Comparison of ENCODE assay signal across 8 mouse cellular contexts in the genomic region with DNA sequence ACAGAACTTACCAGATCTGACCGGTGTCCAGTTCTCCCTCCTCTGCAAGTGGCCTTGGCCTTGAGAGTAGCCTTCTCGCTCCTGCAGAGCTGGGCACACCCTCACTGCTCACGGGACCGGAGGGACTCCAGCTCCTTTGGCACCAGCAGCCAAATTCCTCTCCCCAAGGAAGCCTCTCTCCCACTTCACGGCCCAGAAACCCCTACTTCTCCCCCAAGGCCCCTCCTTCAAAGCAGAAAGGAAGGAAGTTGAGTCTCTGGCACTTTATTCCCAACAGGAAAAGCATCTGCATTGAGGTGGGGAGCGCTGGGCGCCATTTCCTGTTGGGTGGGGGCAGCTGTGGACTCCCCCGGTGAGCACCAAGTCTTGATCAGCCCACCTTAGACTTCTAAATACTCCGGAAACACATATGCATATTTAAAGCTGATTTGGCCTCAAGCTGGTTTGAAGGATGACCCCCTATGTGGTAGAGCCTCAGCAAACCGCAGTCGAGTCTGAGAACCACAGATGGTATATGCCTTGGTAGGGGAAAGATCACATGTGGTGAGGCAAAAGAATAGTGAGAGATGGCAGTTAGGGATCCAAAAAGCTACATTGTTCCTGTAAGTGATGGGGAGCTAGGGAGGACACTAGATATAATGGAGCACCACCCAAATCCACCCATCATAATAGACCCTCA. TPM values are rescaled to one million over a fixed set of nuclear protein-coding genes. Genes with fewer than 3 reads are reported as not detected.
DNase-seq lines count a peak whose midpoint lies in the region; ATAC-seq and TF ChIP-seq lines count a peak whose summit lies in the region.

A gene (minus strand): TSS at position 207 of the 679 bp plus-strand sequence.

- H3K4me2 ChIP-seq in heart, postnatal 0 days (ENCODE audit: low read depth, low read length): peak within 1 kb of the TSS; percentile 79
- H3K4me2 ChIP-seq in liver, embryonic 11.5 days: peak within 1 kb of the TSS; percentile 76
- peak within 1 kb of the TSS; percentile 90 for H3K4me2 ChIP-seq in neural tube, embryonic 15.5 days

- peak within 1 kb of the TSS; percentile 79; the same call in 1 of the 2 replicates for H3K9ac ChIP-seq in heart, postnatal 0 days (replicated peaks; ENCODE audit: low read depth, low read length)
- peak within 1 kb of the TSS; percentile 97 for H3K9ac ChIP-seq in liver, embryonic 11.5 days (ENCODE audit: low read depth, low read length)
- peak within 1 kb of the TSS; percentile 33 for H3K9ac ChIP-seq in neural tube, embryonic 15.5 days (replicated peaks)

- peaks cover 23% of the 10 kb centered on the region for H3K4me1 ChIP-seq in heart, postnatal 0 days (ENCODE audit: control insufficient read depth, insufficient read depth)
- peaks cover 28% of the 10 kb centered on the region for H3K4me1 ChIP-seq in liver, embryonic 11.5 days (replicated peaks; ENCODE audit: control insufficient read depth, insufficient read depth, low read length)
- H3K4me1 ChIP-seq in neural tube, embryonic 15.5 days: peaks cover 26% of the 10 kb centered on the region

- H3K4me3 ChIP-seq in heart, postnatal 0 days (ENCODE audit: low read depth, low read length): peak within 1 kb of the TSS; percentile 78
- peak within 1 kb of the TSS; percentile 99 for H3K4me3 ChIP-seq in liver, embryonic 11.5 days (ENCODE audit: low read depth, low read length)
- peak within 1 kb of the TSS; percentile 75 for H3K4me3 ChIP-seq in neural tube, embryonic 15.5 days (replicated peaks)

- TF ChIP-seq EP300 in heart, postnatal 0 days (IDR thresholded peaks at IDR 0.05; ENCODE audit: low read depth): no peak

- 31% methylated on average over 11 of the region's 11 CpGs for WGBS in heart, postnatal 0 days
- WGBS in liver, embryonic 11.5 days: 37% methylated on average over 11 of the region's 11 CpGs
- WGBS in neural tube, embryonic 15.5 days: 68% methylated on average over 11 of the region's 11 CpGs

- DNase-seq in heart, adult 11 months: peak; percentile 95
- no peak for DNase-seq in heart, postnatal 36 days
- peak; percentile 80 for DNase-seq in adrenal gland, postnatal 14 days
- peak; percentile 31 for DNase-seq in heart, postnatal 0 days (ENCODE audit: low spot score)
- no peak for DNase-seq in liver, embryonic 11.5 days (ENCODE audit: low spot score)
- DNase-seq in spleen, adult 12 weeks (ENCODE audit: low spot score): no peak
- no peak for DNase-seq in right cerebral cortex, adult 2 months (ENCODE audit: low spot score in 2 of 2)

- no peaks in the 10 kb centered on the region for H3K27me3 ChIP-seq in heart, postnatal 0 days (ENCODE audit: control insufficient read depth, insufficient read depth, low read length)
- no peaks in the 10 kb centered on the region for H3K27me3 ChIP-seq in liver, embryonic 11.5 days (replicated peaks; ENCODE audit: control insufficient read depth, insufficient read depth, low read length)
- no peaks in the 10 kb centered on the region; the same call in 1 of the 2 replicates for H3K27me3 ChIP-seq in neural tube, embryonic 15.5 days (replicated peaks)

- intact Hi-C loops in heart, postnatal 36 days (cut with DNase I): no loop called here

- no peak for TF ChIP-seq CTCF in heart, postnatal 0 days (IDR thresholded peaks at IDR 0.05; ENCODE audit: low read depth)

- H3K27ac ChIP-seq in heart, postnatal 0 days (ENCODE audit: low read depth): peak within 1 kb of the TSS; percentile 76
- 0 out of 2 replicates have a peak within 1 kb of the TSS, but pooled peaks have one; percentile 52 for H3K27ac ChIP-seq in liver, embryonic 11.5 days (ENCODE audit: low read depth, low read length)
- H3K27ac ChIP-seq in neural tube, embryonic 15.5 days (replicated peaks): peak within 1 kb of the TSS; percentile 71; the same call in 1 of the 2 replicates

- H3K9me3 ChIP-seq in heart, postnatal 0 days (replicated peaks; ENCODE audit: control insufficient read depth, low read length): no peaks in the 10 kb centered on the region
- no peaks in the 10 kb centered on the region for H3K9me3 ChIP-seq in liver, embryonic 11.5 days (ENCODE audit: control insufficient read depth, low read length)
- H3K9me3 ChIP-seq in neural tube, embryonic 15.5 days (replicated peaks): no peaks in the 10 kb centered on the region

- 0 out of 2 replicates have a peak, but pooled peaks have one; percentile 5 for ATAC-seq in heart, postnatal 0 days (ENCODE audit: insufficient read depth, low read depth)
- ATAC-seq in liver, embryonic 11.5 days (replicated peaks; ENCODE audit: low FRiP score): no peak
- ATAC-seq in neural tube, embryonic 15.5 days (ENCODE audit: low FRiP score): no peak

- peaks cover 20% of the 10 kb centered on the region for H3K36me3 ChIP-seq in heart, postnatal 0 days (replicated peaks; ENCODE audit: control insufficient read depth, insufficient read depth, low read length)
- H3K36me3 ChIP-seq in liver, embryonic 11.5 days (ENCODE audit: control insufficient read depth, insufficient read depth, low read length): peaks cover 18% of the 10 kb centered on the region
- H3K36me3 ChIP-seq in neural tube, embryonic 15.5 days: peaks cover 22% of the 10 kb centered on the region

RNA-seq across cellular contexts. Expression of the gene that starts here (rescaled TPM):
- 1 to 10 TPM; 6.4 to 7.7 TPM for total RNA-seq in heart, postnatal 36 days (2021)
- total RNA-seq in adrenal gland, postnatal 14 days (2021): 16.0 and 20.2 TPM in 2 replicates
- total RNA-seq in heart, postnatal 0 days (2014; rRNA removed; ENCODE audit: low replicate concordance): 6.1 and 10.6 TPM in 2 replicates
- 9.5 and 9.9 TPM in 2 replicates for polyA plus RNA-seq in heart, postnatal 0 days (2015; fragmentation: Nextera tagmentation; extraction: Ambion mirVana)
- 13.7 and 19.6 TPM in 2 replicates for polyA plus RNA-seq in liver, embryonic 11.5 days (2014; fragmentation: Nextera tagmentation; extraction: Ambion mirVana)
- polyA plus RNA-seq in neural tube, embryonic 15.5 days (2015; fragmentation: Nextera tagmentation; extraction: Ambion mirVana): 10.6 and 11.3 TPM in 2 replicates

Comparison
In these comparisons a context has a peak if more than half of its experiments do, and no peak if none do; other contexts are left out.
1. DNase-seq: peak in heart, adult 11 months (single experiment), adrenal gland, postnatal 14 days (single experiment) and heart, postnatal 0 days (single experiment); none in heart, postnatal 36 days (0 of 2), liver, embryonic 11.5 days (single experiment), spleen, adult 12 weeks (single experiment) and right cerebral cortex, adult 2 months (0 of 2).
2. H3K9ac ChIP-seq: peak in every context shown above with its lines; median percentile 97 in liver, embryonic 11.5 days; 79 in heart, postnatal 0 days; 33 in neural tube, embryonic 15.5 days.
3. Peak in every context shown above with its lines, with median percentiles within 50 percentile points of each other: H3K27ac ChIP-seq, H3K4me2 ChIP-seq and H3K4me3 ChIP-seq.